Mouse (Mus musculus) kidney, postnatal 0 days (tissue): ENCODE results near the gene Lsamp. TPM values are rescaled to one million over a fixed set of nuclear protein-coding genes. Genes with fewer than 3 reads are reported as not detected.

ENCODE experiments used
- ATAC-seq: fragments of 200-750 bp; cut with Nextera tagmentation; replicated peaks from 2 replicates; pipeline ENCODE4 v1.8.0; 2017; ENCODE audit warnings: low read depth, moderate number of reproducible peaks, moderate TSS enrichment, moderate library complexity; ENCODE audit not compliant: low FRiP score
- DNase-seq: peaks from one replicate; pipeline ENCODE4 v3.0.0-alpha.2; 2016; ENCODE audit warnings: low spot score
- H3K27ac ChIP-seq: fragments of 300-500 bp; sonication (generic); 2 replicates; pipeline ENCODE4 v1.5.1; 2014; ENCODE audit warnings: mild to moderate bottlenecking
- H3K27me3 ChIP-seq: fragments of 300-500 bp; sonication (generic); 2 replicates; pipeline ENCODE4 v1.6.1; 2014; ENCODE audit warnings: low read length, mixed read lengths; ENCODE audit not compliant: insufficient read depth
- H3K36me3 ChIP-seq: fragments of 300-500 bp; sonication (generic); 2 replicates; pipeline ENCODE4 v1.6.1; 2014; ENCODE audit warnings: low read length, mixed read lengths; ENCODE audit not compliant: insufficient read depth
- H3K4me1 ChIP-seq: fragments of 300-500 bp; sonication (generic); replicated peaks from 2 replicates; pipeline ENCODE4 v1.6.1; 2014; ENCODE audit warnings: antibody characterized with exemption, low read length, mixed read lengths; ENCODE audit not compliant: insufficient read depth
- H3K4me2 ChIP-seq: fragments of 300-500 bp; sonication (generic); 2 replicates; pipeline ENCODE4 v1.6.1; 2014; ENCODE audit warnings: mild to moderate bottlenecking, low read length, moderate library complexity, mixed read lengths
- H3K4me3 ChIP-seq: fragments of 300-500 bp; sonication (generic); replicated peaks from 2 replicates; pipeline ENCODE4 v1.5.1; 2014; ENCODE audit warnings: low read depth, low read length
- H3K9ac ChIP-seq: fragments of 300-500 bp; sonication (generic); 2 replicates; pipeline ENCODE4 v1.6.1; 2014; ENCODE audit warnings: low read depth, low read length
- H3K9me3 ChIP-seq: fragments of 300-500 bp; sonication (generic); replicated peaks from 2 replicates; pipeline ENCODE4 v1.6.1; 2016; ENCODE audit warnings: low read length, inconsistent platforms, mixed read lengths
- CTCF ChIP-seq: IDR thresholded peaks from 2 replicates; pipeline ENCODE4 v1.5.1; 2016; ENCODE audit warnings: antibody characterized with exemption, low read depth, mild to moderate bottlenecking, moderate library complexity
- WGBS: fragments of 180-500 bp; shearing (Covaris S2); extraction: QIAGEN DNeasy Blood & Tissue Kit; methylation state at CpG from one replicate; pipeline ENCODE4 v1.1.7; 2014; 5-methylcytosine and 5-hydroxymethylcytosine counted together
- polyA plus RNA-seq: library from polyadenylated mRNA; unstranded; fragments of >200 nt; fragmentation: Nextera tagmentation; extraction: Ambion mirVana; gene quantifications from 2 replicates; pipeline ENCODE4 v1.2.1, GENCODE M21; 2015

Gene Lsamp
- polyA plus RNA-seq, 1 experiment from 2014 or later: 2.7 TPM

- ATAC-seq (no peak), DNase-seq (peak; percentile 4)
- Histone ChIP-seq H3K9ac (no peak overlapping the region), H3K4me2 (no peak overlapping the region), H3K9me3 (no peaks in the 10 kb centered on the region), H3K4me3 (no peak overlapping the region), H3K27me3 (no peaks in the 10 kb centered on the region), H3K4me1 (no peaks in the 10 kb centered on the region), H3K27ac (no peak overlapping the region), H3K36me3 (no peaks in the 10 kb centered on the region)
- TF ChIP-seq CTCF: no peak
- WGBS: 77% methylated on average over 3 of the region's 3 CpGs
Observed at GRCm38 (mm10) chr16:42059927-42060326, 2075.8 kb downstream of the Lsamp start.

- DNase-seq: no peak
- H3K27me3 ChIP-seq: no peaks in the 10 kb centered on the region
- no peaks in the 10 kb centered on the region for H3K4me1 ChIP-seq
- no peak overlapping the region for H3K27ac ChIP-seq
- H3K9ac ChIP-seq: no peak overlapping the region
- ATAC-seq: no peak
- 80% methylated on average over 3 of the region's 3 CpGs for WGBS
- no peak overlapping the region for H3K4me3 ChIP-seq
- no peaks in the 10 kb centered on the region for H3K36me3 ChIP-seq
- no peak overlapping the region for H3K4me2 ChIP-seq
- no peaks in the 10 kb centered on the region for H3K9me3 ChIP-seq
- no peak for TF ChIP-seq CTCF
Observed at GRCm38 (mm10) chr16:42074325-42074724, 2090.2 kb downstream of the Lsamp start.

- Histone ChIP-seq H3K27ac (no peak overlapping the region), H3K27me3 (no peaks in the 10 kb centered on the region), H3K4me3 (no peak overlapping the region), H3K4me1 (no peaks in the 10 kb centered on the region), H3K9me3 (no peaks in the 10 kb centered on the region), H3K4me2 (no peak overlapping the region), H3K9ac (no peak overlapping the region), H3K36me3 (no peaks in the 10 kb centered on the region)
- ATAC-seq (no peak), DNase-seq (no peak)
- TF ChIP-seq CTCF: no peak
- 75% methylated on average over 4 of the region's 4 CpGs for WGBS
Observed at GRCm38 (mm10) chr16:42079573-42079972, 2095.4 kb downstream of the Lsamp start.

- H3K27ac ChIP-seq: no peak overlapping the region
Observed at GRCm38 (mm10) chr16:42081611-42082010, 2097.4 kb downstream of the Lsamp start.

GRCm38 (mm10) chr16:42097510-42097909 is 2113.3 kb downstream of the Lsamp start:
- H3K9ac ChIP-seq: no peak overlapping the region
- H3K4me3 ChIP-seq: no peak overlapping the region
- H3K36me3 ChIP-seq: no peaks in the 10 kb centered on the region
- ATAC-seq (no peak), DNase-seq (no peak)
- H3K27me3 ChIP-seq: no peaks in the 10 kb centered on the region
- H3K27ac ChIP-seq: no peak overlapping the region
- no peak for TF ChIP-seq CTCF
- no peaks in the 10 kb centered on the region for H3K9me3 ChIP-seq
- H3K4me1 ChIP-seq: no peaks in the 10 kb centered on the region
- WGBS: 91% methylated on average over 1 of the region's 1 CpGs
- no peak overlapping the region for H3K4me2 ChIP-seq

More at GRCm38 (mm10) chr16:42081611-42082010, 2097.4 kb downstream of the Lsamp start:
- DNase-seq: no peak
- Histone ChIP-seq H3K9me3 (no peaks in the 10 kb centered on the region), H3K4me1 (no peaks in the 10 kb centered on the region), H3K4me2 (no peak overlapping the region), H3K27me3 (no peaks in the 10 kb centered on the region), H3K4me3 (no peak overlapping the region), H3K9ac (no peak overlapping the region), H3K36me3 (no peaks in the 10 kb centered on the region)
- no peak for TF ChIP-seq CTCF
- WGBS: 56% methylated on average over 2 of the region's 2 CpGs
- ATAC-seq: no peak

GRCm38 (mm10) chr16:42102186-42102585 is 2118.0 kb downstream of the Lsamp start:
- no peaks in the 10 kb centered on the region for H3K9me3 ChIP-seq
- no peaks in the 10 kb centered on the region for H3K27me3 ChIP-seq
- no peak for ATAC-seq
- 31% methylated on average over 2 of the region's 2 CpGs for WGBS
- H3K4me1 ChIP-seq: no peaks in the 10 kb centered on the region
- no peak overlapping the region for H3K4me3 ChIP-seq
- H3K36me3 ChIP-seq: no peaks in the 10 kb centered on the region
- no peak for DNase-seq
- H3K9ac ChIP-seq: no peak overlapping the region
- no peak overlapping the region for H3K27ac ChIP-seq
- H3K4me2 ChIP-seq: no peak overlapping the region
- TF ChIP-seq CTCF: no peak

GRCm38 (mm10) chr16:42102635-42103034 is 2118.5 kb downstream of the Lsamp start:
- Histone ChIP-seq H3K9me3 (no peaks in the 10 kb centered on the region), H3K4me2 (no peak overlapping the region), H3K36me3 (no peaks in the 10 kb centered on the region), H3K27ac (no peak overlapping the region), H3K4me3 (no peak overlapping the region), H3K27me3 (no peaks in the 10 kb centered on the region), H3K9ac (no peak overlapping the region), H3K4me1 (no peaks in the 10 kb centered on the region)
- no peak for ATAC-seq
- 19% methylated on average over 8 of the region's 8 CpGs for whole genome bisulfite sequencing
- DNase-seq: no peak
- TF ChIP-seq CTCF: no peak
